In the genomic region with DNA sequence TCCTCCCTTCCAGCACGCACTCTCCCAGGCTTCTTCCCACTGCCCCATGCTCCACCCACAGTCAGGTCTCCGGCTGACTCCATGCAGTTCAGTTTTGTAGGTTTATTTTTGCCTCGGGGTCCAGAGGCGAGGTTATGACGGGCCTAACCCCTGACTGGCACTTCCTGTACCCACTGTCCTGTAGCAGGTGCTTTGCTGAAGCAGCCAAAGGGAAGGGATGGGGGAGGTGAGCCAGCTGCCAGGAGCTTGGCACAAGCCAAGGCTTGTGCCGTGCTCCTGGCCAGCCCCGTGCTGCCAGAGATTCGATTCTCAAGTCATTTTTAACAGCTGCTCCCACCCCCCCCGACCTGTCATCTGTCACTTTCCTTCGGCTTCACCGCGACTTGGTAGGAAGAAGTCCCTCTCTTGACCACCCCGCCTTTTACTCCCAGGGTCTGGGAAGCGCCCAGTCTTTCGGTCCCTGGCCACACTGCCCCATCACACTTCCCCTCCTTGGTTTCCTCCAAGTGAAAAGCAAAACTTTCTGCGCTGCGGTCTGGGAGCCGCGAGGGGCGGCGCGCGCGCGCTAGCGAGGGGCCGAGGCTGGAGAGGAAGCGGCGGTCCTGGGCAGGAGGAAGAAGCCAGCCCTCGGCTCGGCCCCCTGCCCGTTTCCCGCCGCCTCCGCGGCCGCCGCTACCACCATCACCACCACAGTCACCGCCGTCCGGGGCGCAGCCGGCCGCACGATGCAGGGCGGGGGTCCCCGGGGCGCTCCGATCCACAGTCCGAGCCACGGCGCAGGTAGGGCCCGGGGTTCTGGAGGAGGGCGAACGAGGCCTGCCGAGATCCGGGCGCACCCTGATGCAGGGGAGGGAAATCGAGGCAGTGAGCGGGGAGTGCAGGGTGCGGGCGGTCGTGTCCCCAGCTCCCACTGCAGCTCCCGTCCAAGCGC, we compare ENCODE assay signal across 8 mouse cellular contexts. TPM values are rescaled to one million over a fixed set of nuclear protein-coding genes. Genes with fewer than 3 reads are reported as not detected.
DNase-seq lines count a peak whose midpoint lies in the region; ATAC-seq lines count a peak whose summit lies in the region.

Gene Disc1, plus strand, starts transcription at position 691 of the 931 bp plus-strand sequence.

- H3K9me3 ChIP-seq in forebrain, embryonic 10.5 days = peaks cover 7% of the 10 kb centered on the region
- peaks cover 3% of the 10 kb centered on the region for H3K9me3 ChIP-seq in heart, embryonic 16.5 days (replicated peaks; ENCODE audit: control insufficient read depth, low read length)

- H3K27ac ChIP-seq in forebrain, embryonic 10.5 days = peak within 1 kb of the TSS; percentile 77
- H3K27ac ChIP-seq in heart, embryonic 16.5 days (ENCODE audit: low read length) = peak within 1 kb of the TSS; percentile 79

- peak within 1 kb of the TSS; percentile 91 for H3K9ac ChIP-seq in heart, embryonic 16.5 days (ENCODE audit: low read length)

- H3K4me2 ChIP-seq in heart, embryonic 16.5 days (ENCODE audit: low read depth, low read length) = peak within 1 kb of the TSS; percentile 97

- WGBS in forebrain, embryonic 10.5 days = 2% methylated on average over 63 of the region's 65 CpGs
- 2% methylated on average over 61 of the region's 65 CpGs for WGBS in heart, embryonic 16.5 days

- H3K36me3 ChIP-seq in forebrain, embryonic 10.5 days (replicated peaks) = no peaks in the 10 kb centered on the region
- no peaks in the 10 kb centered on the region for H3K36me3 ChIP-seq in heart, embryonic 16.5 days (ENCODE audit: control insufficient read depth, insufficient read depth)

- peak; percentile 42; the same call in 1 of the 2 replicates for ATAC-seq in frontal cortex, adult (ENCODE audit: low TSS enrichment)
- peak; percentile 52 for ATAC-seq in heart, embryonic 16.5 days (replicated peaks; ENCODE audit: extremely low read depth, insufficient read depth, low FRiP score)

- H3K4me1 ChIP-seq in forebrain, embryonic 10.5 days = peaks cover 15% of the 10 kb centered on the region
- peaks cover 5% of the 10 kb centered on the region for H3K4me1 ChIP-seq in heart, embryonic 16.5 days (ENCODE audit: control insufficient read depth, insufficient read depth, low read length)

- peak within 1 kb of the TSS; percentile 65 for H3K4me3 ChIP-seq in forebrain, embryonic 10.5 days
- peak within 1 kb of the TSS; percentile 82 for H3K4me3 ChIP-seq in heart, embryonic 16.5 days (ENCODE audit: low read length)

- DNase-seq in frontal cortex, postnatal 25 days (ENCODE audit: low spot score in 2 of 2) = no peak
- peak; percentile 3 for DNase-seq in T-cell, adult 2 months (ENCODE audit: low spot score)
- DNase-seq in forebrain, embryonic 10.5 days (ENCODE audit: extremely low spot score, low spot score) = peak; percentile 41
- DNase-seq in kidney, postnatal 36 days = peak; percentile 3 to 57
- peak; percentile 38 for DNase-seq in lung, postnatal 25 days (ENCODE audit: low spot score)
- DNase-seq in right cerebral cortex, postnatal 14 days = peak; percentile 40

- peaks cover 41% of the 10 kb centered on the region for H3K27me3 ChIP-seq in forebrain, embryonic 10.5 days (ENCODE audit: poor library complexity, severe bottlenecking)
- peaks cover 5% of the 10 kb centered on the region for H3K27me3 ChIP-seq in heart, embryonic 16.5 days (ENCODE audit: control insufficient read depth, insufficient read depth, low read length)

RNA-seq across cellular contexts. Expression of gene Disc1, which starts in this region (rescaled TPM):
- polyA plus RNA-seq in forebrain, embryonic 10.5 days (2016; fragmentation: Nextera tagmentation; extraction: Ambion mirVana) = 1.3 and 1.4 TPM in 2 replicates
- 2.3 TPM in 2 replicates for polyA plus RNA-seq in heart, embryonic 16.5 days (2015; fragmentation: Nextera tagmentation; extraction: Ambion mirVana)

Comparison
In these comparisons a context has a peak if more than half of its experiments do, and no peak if none do; other contexts are left out.
1. DNase-seq: peak in T-cell, adult 2 months (single experiment), forebrain, embryonic 10.5 days (single experiment), kidney, postnatal 36 days (2 of 2), lung, postnatal 25 days (single experiment) and right cerebral cortex, postnatal 14 days (single experiment); none in frontal cortex, postnatal 25 days (0 of 2).